Mouse (Mus musculus) megakaryocyte, embryonic 14.5 days (primary cell): ENCODE data around the gene Proser3. TPM values are rescaled to one million over a fixed set of nuclear protein-coding genes. Genes with fewer than 3 reads are reported as not detected.
"Not testable (repeated sequence)": the region's sequence is repeated elsewhere in the genome, so short reads cannot be mapped to it uniquely, and the experiment has no call there.

Experiments used
- H3K27me3 ChIP-seq: replicated peaks from 2 replicates; pipeline ENCODE3; 2012; ENCODE audit warnings: inconsistent platforms
- H3K36me3 ChIP-seq: replicated peaks from 2 replicates; pipeline ENCODE3; 2012; ENCODE audit warnings: low read length, inconsistent platforms, mixed read lengths
- H3K4me1 ChIP-seq: 2 replicates; pipeline ENCODE4 v1.6.1; 2012; ENCODE audit warnings: inconsistent platforms
- H3K4me3 ChIP-seq: replicated peaks from 2 replicates; pipeline ENCODE3; 2012; ENCODE audit warnings: moderate library complexity, mild to moderate bottlenecking, inconsistent platforms
- H3K9me3 ChIP-seq: 2 replicates; pipeline ENCODE4 v1.6.1; 2012; ENCODE audit warnings: inconsistent platforms
- FLI1 ChIP-seq: IDR thresholded peaks from 2 replicates; pipeline ENCODE4 v1.6.1; 2012; ENCODE audit warnings: low read length, inconsistent platforms, mixed read lengths
- GATA1 ChIP-seq: IDR thresholded peaks from 3 replicates; pipeline ENCODE4 v1.6.1; 2012; ENCODE audit warnings: mixed read lengths, low read length, inconsistent platforms, borderline replicate concordance
- polyA plus RNA-seq: library from polyadenylated mRNA; stranded (reverse); fragments of >175 nt; gene quantifications from 2 replicates; pipeline ENCODE4 v1.2.3, GENCODE M21; 2012; ENCODE audit warnings: low replicate concordance; ENCODE audit not compliant: insufficient read depth

Gene Proser3
- polyA plus RNA-seq, 1 experiment: 11.6 TPM

GRCm38 (mm10) chr7:30526981-30527380, 25.1 kb downstream of the Proser3 start:
- no peaks in the 10 kb centered on the region for H3K4me1 ChIP-seq
- no peaks in the 10 kb centered on the region for H3K27me3 ChIP-seq
- no peak for TF ChIP-seq GATA1
- no peak for TF ChIP-seq FLI1
- peaks cover 95% of the 10 kb centered on the region for H3K36me3 ChIP-seq
- H3K9me3 ChIP-seq: no peaks in the 10 kb centered on the region
- H3K4me3 ChIP-seq: no peak overlapping the region

GRCm38 (mm10) chr7:30526399-30526798, 25.7 kb downstream of the Proser3 start:
- H3K4me1 ChIP-seq: no peaks in the 10 kb centered on the region
- H3K4me3 ChIP-seq: no peak overlapping the region
- H3K27me3 ChIP-seq: peaks cover under 1% of the 10 kb centered on the region
- TF ChIP-seq GATA1 (no peak), FLI1 (no peak)
- H3K9me3 ChIP-seq: no peaks in the 10 kb centered on the region
- peaks cover 89% of the 10 kb centered on the region for H3K36me3 ChIP-seq

- H3K36me3 ChIP-seq: peaks cover 84% of the 10 kb centered on the region
- TF ChIP-seq FLI1: no peak
- no peak for TF ChIP-seq GATA1
- no peaks in the 10 kb centered on the region for H3K9me3 ChIP-seq
- no peak overlapping the region for H3K4me3 ChIP-seq
- no peaks in the 10 kb centered on the region for H3K4me1 ChIP-seq
- H3K27me3 ChIP-seq: peaks cover 5% of the 10 kb centered on the region
Measured at GRCm38 (mm10) chr7:30525954-30526353, 26.1 kb downstream of the Proser3 start.

- Histone ChIP-seq H3K9me3 (no peaks in the 10 kb centered on the region), H3K4me1 (no peaks in the 10 kb centered on the region), H3K27me3 (peaks cover 18% of the 10 kb centered on the region), H3K36me3 (peaks cover 70% of the 10 kb centered on the region), H3K4me3 (no peak overlapping the region)
- no peak for TF ChIP-seq FLI1
- TF ChIP-seq GATA1: no peak
Measured at GRCm38 (mm10) chr7:30524487-30524886, 27.6 kb downstream of the Proser3 start.

GRCm38 (mm10) chr7:30522871-30523270, 29.2 kb downstream of the Proser3 start:
- TF ChIP-seq FLI1 (no peak), GATA1 (no peak)
- Histone ChIP-seq H3K4me3 (no peak overlapping the region), H3K36me3 (peaks cover 54% of the 10 kb centered on the region), H3K9me3 (no peaks in the 10 kb centered on the region), H3K27me3 (peaks cover 33% of the 10 kb centered on the region), H3K4me1 (no peaks in the 10 kb centered on the region)

- H3K27me3 ChIP-seq: peaks cover 38% of the 10 kb centered on the region
- TF ChIP-seq FLI1 (no peak), GATA1 (no peak)
- H3K9me3 ChIP-seq: no peaks in the 10 kb centered on the region
- peaks cover 34% of the 10 kb centered on the region for H3K36me3 ChIP-seq
- H3K4me3 ChIP-seq: no peak overlapping the region
- no peaks in the 10 kb centered on the region for H3K4me1 ChIP-seq
Measured at GRCm38 (mm10) chr7:30520856-30521255, 31.2 kb downstream of the Proser3 start.

- no peak overlapping the region for H3K4me3 ChIP-seq
Measured at GRCm38 (mm10) chr7:30520396-30520795, 31.7 kb downstream of the Proser3 start.

GRCm38 (mm10) chr7:30518325-30518724, 33.8 kb downstream of the Proser3 start:
- Histone ChIP-seq H3K9me3 (no peaks in the 10 kb centered on the region), H3K27me3 (peaks cover 52% of the 10 kb centered on the region), H3K4me3 (no peak overlapping the region), H3K36me3 (peaks cover 8% of the 10 kb centered on the region), H3K4me1 (no peaks in the 10 kb centered on the region)
- TF ChIP-seq GATA1 (no peak), FLI1 (no peak)

More at GRCm38 (mm10) chr7:30520396-30520795, 31.7 kb downstream of the Proser3 start:
- TF ChIP-seq FLI1 (no peak), GATA1 (no peak)
- Histone ChIP-seq H3K36me3 (peaks cover 29% of the 10 kb centered on the region), H3K9me3 (no peaks in the 10 kb centered on the region), H3K27me3 (peaks cover 42% of the 10 kb centered on the region), H3K4me1 (no peaks in the 10 kb centered on the region)

- no peaks in the 10 kb centered on the region for H3K4me1 ChIP-seq
- H3K4me3 ChIP-seq: no peak overlapping the region
- H3K36me3 ChIP-seq: no peaks in the 10 kb centered on the region
- peaks cover 60% of the 10 kb centered on the region for H3K27me3 ChIP-seq
- TF ChIP-seq FLI1 (no peak), GATA1 (no peak)
- no peaks in the 10 kb centered on the region for H3K9me3 ChIP-seq
Measured at GRCm38 (mm10) chr7:30515003-30515760, 36.9 kb downstream of the Proser3 start.

- Histone ChIP-seq H3K4me1 (no peaks in the 10 kb centered on the region), H3K27me3 (peaks cover 45% of the 10 kb centered on the region), H3K9me3 (no peaks in the 10 kb centered on the region), H3K36me3 (no peaks in the 10 kb centered on the region), H3K4me3 (no peak overlapping the region)
- no peak for TF ChIP-seq GATA1
- TF ChIP-seq FLI1: no peak
Measured at GRCm38 (mm10) chr7:30508061-30508460, 44.0 kb downstream of the Proser3 start.

GRCm38 (mm10) chr7:30501159-30501558, 50.9 kb downstream of the Proser3 start:
- H3K27me3 ChIP-seq: peaks cover 12% of the 10 kb centered on the region
- not testable (repeated sequence) for H3K4me1 ChIP-seq, H3K36me3 ChIP-seq, H3K9me3 ChIP-seq, H3K4me3 ChIP-seq

GRCm38 (mm10) chr7:30495506-30496042, 56.5 kb downstream of the Proser3 start:
- H3K36me3 ChIP-seq, H3K9me3 ChIP-seq, H3K4me3 ChIP-seq, H3K4me1 ChIP-seq: not testable (repeated sequence)
- H3K27me3 ChIP-seq: peaks cover 16% of the 10 kb centered on the region
